Mouse (Mus musculus): Measurements from ENCODE around the gene Thsd4. TPM values are rescaled to one million over a fixed set of nuclear protein-coding genes. Genes with fewer than 3 reads are reported as not detected.

Gene Thsd4
- polyA plus RNA-seq, 1 experiment from 2014 or later, result 31.0 TPM

DNA sequence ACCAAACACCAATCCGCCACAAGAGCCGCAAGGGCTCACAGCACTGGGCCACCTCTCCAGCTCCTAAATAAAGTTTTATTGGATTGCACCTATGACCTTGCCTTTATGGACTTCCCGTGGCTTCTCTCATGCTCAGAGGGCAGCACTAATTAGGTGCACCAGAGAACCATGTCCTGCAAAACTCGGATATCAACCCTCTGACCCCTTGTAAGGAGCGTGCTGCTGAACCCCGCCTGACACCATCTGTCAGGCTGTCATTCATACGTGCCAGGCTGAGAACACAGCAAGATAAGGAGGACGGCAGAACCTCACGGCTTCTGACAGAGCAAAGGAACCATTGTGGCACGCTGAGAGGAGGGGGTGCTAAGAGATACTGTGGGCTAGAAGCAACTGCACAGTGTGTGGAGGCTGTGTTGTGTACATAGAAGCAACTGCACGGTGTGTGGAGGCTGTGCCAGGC, 8.5 kb downstream of the Thsd4 start:
- no peaks in the 10 kb centered on the region for H3K27me3 ChIP-seq
- peak overlapping the region; percentile 45; the same call in 1 of the 2 replicates for H3K27ac ChIP-seq
- H3K36me3 ChIP-seq, result peaks cover 10% of the 10 kb centered on the region
- H3K4me3 ChIP-seq (replicated peaks), result no peak overlapping the region
- ATAC-seq (replicated peaks; ENCODE audit: low FRiP score), result peak; percentile 49; the same call in 1 of the 2 replicates
- 18% methylated on average over 11 of the region's 11 CpGs for WGBS
- H3K4me1 ChIP-seq, result peaks cover 57% of the 10 kb centered on the region
- 0 out of 2 replicates have a peak overlapping the region, but pooled peaks have one; percentile 4 for H3K4me2 ChIP-seq
- H3K9ac ChIP-seq, result no peak overlapping the region
- no peaks in the 10 kb centered on the region for H3K9me3 ChIP-seq (replicated peaks)

DNA sequence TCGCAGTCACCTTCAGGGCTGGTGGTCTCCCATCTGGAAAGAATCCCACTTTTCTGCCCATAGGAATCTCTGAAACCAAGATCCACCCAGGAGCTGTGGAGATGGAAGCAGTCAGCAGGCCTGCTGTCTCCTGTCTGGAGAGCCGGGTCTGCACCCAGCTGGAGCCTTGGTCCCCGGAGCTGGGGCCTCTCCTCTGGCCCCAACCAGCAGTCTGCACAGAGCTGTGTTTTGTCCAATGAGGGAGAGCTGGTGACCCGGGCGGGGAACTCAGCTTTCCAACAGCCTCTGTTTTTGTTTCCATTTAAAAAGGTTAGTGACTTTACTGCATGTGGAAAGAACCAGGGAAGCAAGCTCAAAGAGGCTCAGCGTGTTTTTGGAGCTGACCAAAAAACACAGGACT, 11.0 kb downstream of the Thsd4 start:
- H3K4me2 ChIP-seq, result peak overlapping the region; percentile 13; the same call in 1 of the 2 replicates
- no peaks in the 10 kb centered on the region for H3K9me3 ChIP-seq (replicated peaks)
- H3K4me1 ChIP-seq, result peaks cover 52% of the 10 kb centered on the region
- peak overlapping the region; percentile 62 for H3K27ac ChIP-seq
- 40% methylated on average over 6 of the region's 6 CpGs for WGBS
- no peak overlapping the region for H3K4me3 ChIP-seq (replicated peaks)
- H3K9ac ChIP-seq, result no peak overlapping the region
- ATAC-seq (replicated peaks; ENCODE audit: low FRiP score), result peak; percentile 57; the same call in 1 of the 2 replicates
- peaks cover 6% of the 10 kb centered on the region for H3K36me3 ChIP-seq
- no peaks in the 10 kb centered on the region for H3K27me3 ChIP-seq

DNA sequence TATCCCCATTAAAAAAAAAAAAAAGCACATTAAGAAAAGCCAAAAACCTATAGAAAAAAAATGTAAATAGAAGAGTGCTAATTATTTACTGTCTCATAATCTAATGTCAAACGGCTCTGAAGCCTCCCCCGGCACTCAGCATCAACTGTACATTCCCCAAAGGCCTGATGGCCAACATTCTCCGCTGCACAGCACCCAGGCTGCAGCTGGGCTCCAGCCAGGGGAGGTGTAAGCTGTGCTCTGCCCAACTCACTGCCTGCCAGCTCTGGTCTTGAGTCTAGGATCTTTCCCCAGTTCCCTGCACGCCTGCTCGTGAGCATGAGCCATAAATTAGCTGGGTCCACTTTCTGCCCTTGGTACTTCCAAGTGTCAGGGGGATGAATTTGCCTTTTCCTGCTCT, 15.7 kb downstream of the Thsd4 start:
- ATAC-seq (replicated peaks; ENCODE audit: low FRiP score), result no peak
- H3K4me1 ChIP-seq, result peaks cover 52% of the 10 kb centered on the region
- H3K36me3 ChIP-seq, result 0 out of 2 replicates have a peak, but pooled peaks cover 3% of the 10 kb centered on the region
- no peak overlapping the region for H3K4me3 ChIP-seq (replicated peaks)
- H3K9ac ChIP-seq, result no peak overlapping the region
- H3K9me3 ChIP-seq (replicated peaks), result no peaks in the 10 kb centered on the region
- H3K27me3 ChIP-seq, result no peaks in the 10 kb centered on the region
- no peak overlapping the region for H3K4me2 ChIP-seq
- WGBS, result 40% methylated on average over 5 of the region's 5 CpGs
- H3K27ac ChIP-seq, result no peak overlapping the region

DNA sequence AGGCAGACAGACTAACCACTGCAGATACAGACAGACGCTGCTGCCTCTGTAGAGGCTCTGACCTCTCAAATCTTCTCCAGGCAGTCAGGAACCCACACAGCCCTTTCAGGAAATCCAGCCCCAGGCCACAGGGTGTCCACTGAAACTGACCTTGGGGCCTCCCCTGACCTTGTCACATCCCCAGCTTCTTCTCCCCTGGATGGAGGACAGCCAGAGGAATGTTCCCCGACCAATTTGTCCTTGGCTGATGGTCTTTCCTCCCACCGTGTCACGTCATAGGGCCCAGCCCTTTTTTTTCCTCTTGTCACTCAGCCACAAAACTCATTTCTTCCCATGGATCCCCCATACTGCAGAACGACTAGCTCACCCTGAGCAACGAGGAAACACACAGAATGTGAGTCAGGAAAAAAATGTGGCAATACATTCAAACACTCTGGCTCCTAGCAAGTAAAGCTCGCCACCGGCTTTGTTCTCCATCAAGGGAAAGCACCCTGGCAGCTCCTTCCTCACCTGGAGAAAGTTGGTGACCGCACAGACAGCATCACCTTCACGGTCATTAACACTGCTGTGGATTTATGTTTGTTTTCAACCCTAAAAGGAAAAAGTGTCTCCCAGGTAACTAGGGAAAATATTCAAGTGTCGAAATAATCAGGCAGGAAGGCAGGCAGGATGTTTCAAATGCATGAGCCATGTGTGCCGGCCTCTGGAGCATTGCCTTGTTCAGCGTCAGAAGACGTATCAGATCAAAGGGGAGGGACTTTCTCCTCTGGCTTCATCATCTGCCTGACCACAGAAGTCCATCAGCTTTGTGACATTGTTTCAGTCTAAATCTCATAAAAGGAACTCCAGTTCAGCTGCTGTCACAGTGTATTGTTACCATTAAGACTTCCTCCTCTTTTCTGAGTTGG, 17.2 kb downstream of the Thsd4 start:
- Histone ChIP-seq H3K27ac (no peak overlapping the region), H3K4me2 (no peak overlapping the region), H3K36me3 (0 out of 2 replicates have a peak, but pooled peaks cover 3% of the 10 kb centered on the region), H3K9ac (no peak overlapping the region), H3K27me3 (no peaks in the 10 kb centered on the region), H3K9me3 (replicated peaks) (no peaks in the 10 kb centered on the region), H3K4me3 (replicated peaks) (no peak overlapping the region), H3K4me1 (peaks cover 40% of the 10 kb centered on the region)
- 52% methylated on average over 14 of the region's 14 CpGs for WGBS
- no peak for ATAC-seq (replicated peaks; ENCODE audit: low FRiP score)

DNA sequence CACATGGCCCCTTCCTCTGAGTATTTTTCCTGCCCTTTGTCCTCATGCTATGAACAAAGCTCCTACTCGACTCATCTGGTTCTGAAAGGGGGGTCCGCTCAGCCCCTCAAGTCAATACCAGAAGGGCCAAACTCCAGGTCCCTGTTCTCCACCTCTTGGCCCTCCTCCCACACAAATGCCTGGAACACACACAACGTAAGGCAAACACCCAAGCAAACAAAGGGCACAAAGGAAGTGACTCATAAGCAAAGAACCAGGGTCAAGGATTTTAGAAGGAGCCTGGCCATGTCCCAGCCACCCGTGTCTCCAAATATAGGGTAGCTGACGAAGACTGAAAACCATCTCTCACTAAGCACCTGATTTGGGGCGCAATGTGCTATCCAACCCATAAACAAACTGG, 19.6 kb downstream of the Thsd4 start:
- peaks cover 34% of the 10 kb centered on the region for H3K4me1 ChIP-seq
- no peaks in the 10 kb centered on the region for H3K27me3 ChIP-seq
- H3K9me3 ChIP-seq (replicated peaks), result no peaks in the 10 kb centered on the region
- no peak for ATAC-seq (replicated peaks; ENCODE audit: low FRiP score)
- H3K4me3 ChIP-seq (replicated peaks), result no peak overlapping the region
- no peak overlapping the region for H3K4me2 ChIP-seq
- H3K36me3 ChIP-seq, result 0 out of 2 replicates have a peak, but pooled peaks cover 3% of the 10 kb centered on the region
- no peak overlapping the region for H3K9ac ChIP-seq
- WGBS, result 78% methylated on average over 6 of the region's 6 CpGs
- no peak overlapping the region for H3K27ac ChIP-seq

DNA sequence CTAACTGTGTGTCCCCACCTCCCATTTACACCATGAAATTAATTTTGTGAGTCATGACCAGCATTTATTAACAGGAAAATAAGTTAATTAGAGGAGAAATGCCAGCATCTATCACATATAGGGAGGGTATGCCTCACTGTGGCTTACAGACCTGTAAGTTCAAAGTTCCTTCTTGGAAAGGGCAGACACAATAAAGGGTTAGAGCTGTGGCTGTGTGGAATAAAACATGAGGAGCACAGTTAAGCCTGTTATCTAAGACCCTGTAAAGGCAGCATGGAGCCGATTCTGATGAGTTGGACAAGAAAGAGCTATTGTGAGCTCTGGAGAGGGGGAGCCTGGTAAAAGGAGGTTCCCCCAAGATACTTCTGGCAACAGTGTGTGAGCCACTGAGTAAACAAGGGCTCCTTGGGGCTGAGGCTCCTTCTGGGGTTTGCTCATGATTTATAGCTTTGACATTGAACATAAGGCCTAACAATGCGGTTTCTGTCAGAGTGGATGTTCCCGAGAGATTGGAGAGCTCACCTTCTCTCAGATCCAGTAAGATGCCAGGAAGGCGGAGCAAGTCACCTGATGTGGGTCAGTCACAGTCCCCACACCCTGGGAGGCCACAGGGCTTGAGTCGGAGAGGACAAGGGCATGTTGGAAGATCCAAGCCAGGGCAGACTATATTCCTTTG, 20.2 kb downstream of the Thsd4 start:
- 53% methylated on average over 5 of the region's 5 CpGs for WGBS
- H3K4me3 ChIP-seq (replicated peaks), result no peak overlapping the region
- no peak overlapping the region for H3K4me2 ChIP-seq
- no peak for ATAC-seq (replicated peaks; ENCODE audit: low FRiP score)
- peaks cover 28% of the 10 kb centered on the region for H3K4me1 ChIP-seq
- H3K9me3 ChIP-seq (replicated peaks), result no peaks in the 10 kb centered on the region
- H3K27ac ChIP-seq, result no peak overlapping the region
- no peak overlapping the region for H3K9ac ChIP-seq
- no peaks in the 10 kb centered on the region for H3K27me3 ChIP-seq
- H3K36me3 ChIP-seq, result peaks cover 9% of the 10 kb centered on the region; the same call in 1 of the 2 replicates

DNA sequence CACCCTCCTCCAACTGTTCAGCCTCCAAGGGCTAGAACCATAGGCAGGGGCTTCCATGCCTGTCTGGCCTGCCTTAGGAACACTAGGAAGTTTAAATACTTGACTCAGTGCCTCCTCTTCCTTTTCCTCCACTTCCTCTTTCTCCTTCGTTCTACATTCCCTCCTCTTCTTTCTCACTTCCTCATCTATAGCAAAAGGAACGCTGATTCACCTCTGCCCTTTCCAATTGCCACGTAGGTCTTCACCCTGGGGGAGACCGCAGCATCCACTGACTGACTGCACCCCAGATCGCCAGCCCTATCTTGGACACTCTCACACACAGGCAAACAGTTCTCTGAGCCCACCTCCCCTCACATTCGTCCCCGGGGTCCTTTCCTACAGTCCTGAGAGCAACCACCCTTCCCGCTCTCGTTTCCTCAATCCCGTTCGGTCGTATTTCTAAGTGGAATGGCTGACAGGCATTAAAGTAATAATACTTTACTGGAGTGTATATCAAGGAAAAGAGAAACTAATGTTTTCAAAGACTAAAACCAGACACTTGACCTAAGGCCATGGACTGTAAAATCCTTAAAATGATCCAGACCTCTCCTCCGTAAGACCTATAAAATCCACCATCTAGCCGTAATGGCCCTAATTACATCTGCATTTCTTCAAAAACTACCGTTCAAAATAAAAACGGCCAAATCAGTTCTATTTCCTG, 29.4 kb downstream of the Thsd4 start:
- no peak for ATAC-seq (replicated peaks; ENCODE audit: low FRiP score)
- Histone ChIP-seq H3K27me3 (no peaks in the 10 kb centered on the region; the same call in 1 of the 2 replicates), H3K4me3 (replicated peaks) (no peak overlapping the region), H3K4me2 (peak overlapping the region; percentile 25; the same call in 1 of the 2 replicates), H3K9ac (no peak overlapping the region), H3K4me1 (peaks cover 30% of the 10 kb centered on the region), H3K27ac (0 out of 2 replicates have a peak overlapping the region, but pooled peaks have one; percentile 29), H3K9me3 (replicated peaks) (no peaks in the 10 kb centered on the region), H3K36me3 (peaks cover 12% of the 10 kb centered on the region)
- WGBS, result 35% methylated on average over 16 of the region's 16 CpGs

DNA sequence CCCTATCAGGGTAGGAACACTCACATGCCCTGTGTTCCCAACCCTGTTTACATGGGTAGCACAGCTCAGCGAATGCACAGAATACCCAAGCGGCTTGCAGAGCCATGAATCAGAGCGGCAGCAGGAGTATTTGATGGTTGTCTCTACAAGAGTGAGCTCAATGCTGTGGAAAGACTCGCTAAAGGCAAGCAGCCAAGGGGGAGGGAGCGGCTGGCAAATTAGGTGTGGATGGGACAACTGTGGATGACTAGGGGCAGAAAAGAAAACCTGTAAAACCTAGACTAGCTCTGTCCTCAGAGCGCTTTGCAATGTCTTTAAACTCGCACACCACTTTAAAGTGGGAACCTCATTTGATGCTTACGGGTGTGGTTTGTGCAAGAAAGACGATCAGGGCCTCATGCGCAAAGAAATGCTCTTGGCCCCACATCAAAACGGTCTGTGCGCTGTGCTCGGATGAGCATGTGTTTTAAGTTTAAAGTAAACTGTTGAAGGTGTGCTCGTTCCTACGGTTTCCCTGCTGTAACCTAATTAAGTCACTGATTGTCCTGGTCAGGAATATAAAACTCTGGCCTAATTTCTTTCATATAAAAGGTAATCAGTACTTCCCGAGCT, 30.3 kb downstream of the Thsd4 start:
- no peaks in the 10 kb centered on the region for H3K9me3 ChIP-seq (replicated peaks)
- H3K27me3 ChIP-seq, result no peaks in the 10 kb centered on the region; the same call in 1 of the 2 replicates
- peaks cover 6% of the 10 kb centered on the region for H3K36me3 ChIP-seq
- no peak overlapping the region for H3K27ac ChIP-seq
- no peak for ATAC-seq (replicated peaks; ENCODE audit: low FRiP score)
- 59% methylated on average over 16 of the region's 16 CpGs for WGBS
- no peak overlapping the region for H3K4me2 ChIP-seq
- H3K4me3 ChIP-seq (replicated peaks), result no peak overlapping the region
- peaks cover 30% of the 10 kb centered on the region for H3K4me1 ChIP-seq
- H3K9ac ChIP-seq, result no peak overlapping the region

DNA sequence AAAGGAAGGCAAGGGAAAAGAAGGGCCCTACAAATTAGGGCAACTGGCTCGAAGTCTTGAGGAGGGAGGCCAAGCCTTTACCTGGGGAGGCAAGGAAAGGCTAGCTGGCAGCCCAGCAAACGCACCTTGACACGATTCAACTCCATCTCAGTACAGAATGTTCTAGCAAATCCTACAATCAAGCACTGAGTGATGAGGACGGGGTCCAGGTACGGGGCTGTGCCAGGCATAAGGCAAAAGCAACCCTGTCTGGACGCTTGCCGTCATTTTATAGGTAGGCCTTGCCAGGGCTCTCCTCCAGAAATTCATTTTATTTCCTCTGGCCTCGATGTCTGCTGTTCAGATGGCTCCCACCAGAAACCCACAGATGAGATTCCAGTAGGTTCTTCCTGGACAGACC, 30.8 kb downstream of the Thsd4 start:
- WGBS, result 93% methylated on average over 8 of the region's 8 CpGs
- Histone ChIP-seq H3K27ac (no peak overlapping the region), H3K4me2 (no peak overlapping the region), H3K36me3 (peaks cover under 1% of the 10 kb centered on the region; the same call in 1 of the 2 replicates), H3K9ac (no peak overlapping the region), H3K27me3 (no peaks in the 10 kb centered on the region; the same call in 1 of the 2 replicates), H3K9me3 (replicated peaks) (no peaks in the 10 kb centered on the region), H3K4me3 (replicated peaks) (no peak overlapping the region), H3K4me1 (peaks cover 30% of the 10 kb centered on the region)
- no peak for ATAC-seq (replicated peaks; ENCODE audit: low FRiP score)

DNA sequence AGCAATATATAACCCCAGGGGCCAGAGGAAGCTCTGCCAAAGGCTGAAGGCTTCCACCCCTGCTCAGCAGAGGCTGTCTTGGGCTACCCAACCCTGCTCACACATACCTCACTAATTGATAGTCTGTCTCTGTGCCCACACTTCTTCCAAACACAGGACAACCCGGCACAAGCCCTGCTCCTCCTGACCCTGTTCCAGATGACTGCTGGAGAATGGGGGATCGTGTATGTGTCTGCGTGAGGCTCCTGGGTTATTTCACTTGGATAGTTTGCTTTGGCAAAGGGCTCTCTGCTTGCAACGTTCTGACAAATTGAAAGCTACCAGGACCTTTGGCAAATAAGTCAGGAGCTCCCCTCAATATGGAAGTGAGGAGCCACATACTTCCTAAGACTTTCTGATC, 33.0 kb downstream of the Thsd4 start:
- Histone ChIP-seq H3K9ac (no peak overlapping the region), H3K9me3 (replicated peaks) (no peaks in the 10 kb centered on the region), H3K4me2 (no peak overlapping the region), H3K27ac (no peak overlapping the region), H3K4me1 (peaks cover 30% of the 10 kb centered on the region), H3K4me3 (replicated peaks) (no peak overlapping the region), H3K27me3 (no peaks in the 10 kb centered on the region; the same call in 1 of the 2 replicates), H3K36me3 (no peaks in the 10 kb centered on the region; the same call in 1 of the 2 replicates)
- WGBS, result 26% methylated on average over 4 of the region's 4 CpGs
- no peak for ATAC-seq (replicated peaks; ENCODE audit: low FRiP score)

DNA sequence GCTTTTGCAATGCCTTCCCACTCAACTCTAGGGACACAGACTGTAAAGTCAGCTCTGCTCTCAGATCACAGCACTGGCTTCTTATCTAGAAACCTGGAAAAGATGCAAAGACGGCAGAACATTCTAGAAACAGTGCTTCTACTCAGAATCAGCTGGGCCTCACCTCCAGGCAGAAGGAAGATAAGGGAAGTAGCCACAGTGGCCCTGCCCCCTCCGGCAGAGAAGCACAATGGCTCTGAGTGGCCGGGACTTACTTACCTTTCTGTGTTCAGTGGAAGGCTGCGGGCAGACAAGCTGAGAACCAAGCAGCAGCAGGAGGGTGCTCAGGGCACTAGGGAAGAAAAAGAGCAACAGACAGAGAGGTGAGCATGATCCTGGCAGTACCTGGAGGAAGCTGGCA, 39.7 kb downstream of the Thsd4 start:
- H3K4me3 ChIP-seq (replicated peaks), result no peak overlapping the region
- 84% methylated on average over 4 of the region's 4 CpGs for WGBS
- H3K9me3 ChIP-seq (replicated peaks), result no peaks in the 10 kb centered on the region
- no peak overlapping the region for H3K27ac ChIP-seq
- H3K27me3 ChIP-seq, result no peaks in the 10 kb centered on the region
- no peak for ATAC-seq (replicated peaks; ENCODE audit: low FRiP score)
- peaks cover 18% of the 10 kb centered on the region for H3K4me1 ChIP-seq
- no peak overlapping the region for H3K9ac ChIP-seq
- H3K4me2 ChIP-seq, result no peak overlapping the region
- peaks cover 5% of the 10 kb centered on the region; the same call in 1 of the 2 replicates for H3K36me3 ChIP-seq
